Mouse (Mus musculus) embryo, embryonic 10.5 days (tissue): ENCODE results near the gene Pstpip1.
A peak's percentile ranks its signal among the peaks of the same experiment; 100 is the strongest.

Source experiments
- DNase-seq: peaks from one replicate; pipeline ENCODE4 v3.0.0-alpha.2; 2015; ENCODE audit warnings: low spot score

Gene Pstpip1

GRCm38 (mm10) chr9:56106274-56107072 lies 16.7 kb downstream of the Pstpip1 start:
- DNase-seq: no peak

- no peak for DNase-seq
Observed at GRCm38 (mm10) chr9:56107527-56107926, 17.8 kb downstream of the Pstpip1 start.

- no peak for DNase-seq
Observed at GRCm38 (mm10) chr9:56108174-56108573, 18.4 kb downstream of the Pstpip1 start.

- DNase-seq: no peak
Observed at GRCm38 (mm10) chr9:56118091-56118490, 28.3 kb downstream of the Pstpip1 start.

- peak; percentile 94 for DNase-seq
Observed at GRCm38 (mm10) chr9:56118582-56118981, 28.8 kb downstream of the Pstpip1 start.

GRCm38 (mm10) chr9:56119651-56120050 lies 29.9 kb downstream of the Pstpip1 start:
- no peak for DNase-seq

- peak; percentile 72 for DNase-seq
Observed at GRCm38 (mm10) chr9:56121097-56121496, 31.3 kb downstream of the Pstpip1 start.

GRCm38 (mm10) chr9:56122973-56123372 lies 33.2 kb downstream of the Pstpip1 start:
- DNase-seq: no peak

GRCm38 (mm10) chr9:56123613-56124012 lies 33.9 kb downstream of the Pstpip1 start:
- DNase-seq: no peak

GRCm38 (mm10) chr9:56124561-56124960 lies 34.8 kb downstream of the Pstpip1 start:
- DNase-seq: no peak

- DNase-seq: no peak
Observed at GRCm38 (mm10) chr9:56126453-56127173, 36.9 kb downstream of the Pstpip1 start.

GRCm38 (mm10) chr9:56128331-56128730 lies 38.6 kb downstream of the Pstpip1 start:
- DNase-seq: no peak

- no peak for DNase-seq
Observed at GRCm38 (mm10) chr9:56129951-56130350, 40.2 kb downstream of the Pstpip1 start.

- DNase-seq: no peak
Observed at GRCm38 (mm10) chr9:56130536-56130935, 40.8 kb downstream of the Pstpip1 start.

GRCm38 (mm10) chr9:56131813-56132525 lies 42.2 kb downstream of the Pstpip1 start:
- peak; percentile 26 for DNase-seq

- DNase-seq: no peak
Observed at GRCm38 (mm10) chr9:56133970-56134369, 44.2 kb downstream of the Pstpip1 start.

GRCm38 (mm10) chr9:56134614-56135013 lies 44.9 kb downstream of the Pstpip1 start:
- no peak for DNase-seq

- no peak for DNase-seq
Observed at GRCm38 (mm10) chr9:56135590-56136197, 45.9 kb downstream of the Pstpip1 start.

GRCm38 (mm10) chr9:56141776-56142175 lies 52.0 kb downstream of the Pstpip1 start:
- DNase-seq: no peak

GRCm38 (mm10) chr9:56144366-56145003 lies 54.7 kb downstream of the Pstpip1 start:
- no peak for DNase-seq

- DNase-seq: no peak
Observed at GRCm38 (mm10) chr9:56146326-56146923, 56.7 kb downstream of the Pstpip1 start.
